Mouse (Mus musculus) kidney, adult 2 months (tissue): ENCODE measurements around the gene Cmtm5. TPM values are rescaled to one million over a fixed set of nuclear protein-coding genes. Genes with fewer than 3 reads are reported as not detected.

Experiments used
- DNase-seq: peaks from one replicate; pipeline ENCODE4 v3.0.0; 2021
- H3K27ac ChIP-seq: fragments of 200-500 bp; 2 replicates; pipeline ENCODE4 v1.5.1; 2012; ENCODE audit warnings: low read depth, low read length, control low read depth, inconsistent platforms; ENCODE audit not compliant: insufficient read depth
- H3K27me3 ChIP-seq: fragments of 200-500 bp; replicated peaks from 2 replicates; pipeline ENCODE4 v1.6.1; 2012; ENCODE audit warnings: mild to moderate bottlenecking, moderate library complexity, low read length, inconsistent platforms; ENCODE audit not compliant: control insufficient read depth, insufficient read depth
- H3K36me3 ChIP-seq: fragments of 200-500 bp; 2 replicates; pipeline ENCODE4 v1.6.1; 2012; ENCODE audit warnings: mild to moderate bottlenecking, moderate library complexity, low read length, inconsistent platforms; ENCODE audit not compliant: control insufficient read depth, insufficient read depth
- H3K4me1 ChIP-seq: fragments of 200-500 bp; 2 replicates; pipeline ENCODE4 v1.6.1; 2011; ENCODE audit warnings: low read length; ENCODE audit not compliant: control insufficient read depth, insufficient read depth
- H3K4me3 ChIP-seq: fragments of 200-500 bp; 2 replicates; pipeline ENCODE4 v1.5.1; 2011; ENCODE audit warnings: mild to moderate bottlenecking, low read depth, low read length, control low read depth; ENCODE audit not compliant: insufficient read depth
- CTCF ChIP-seq: fragments of 200-500 bp; conservative IDR thresholded peaks from 2 replicates; pipeline ENCODE4 v1.5.1; 2011; ENCODE audit warnings: low read depth, mild to moderate bottlenecking, control low read depth, low read length, moderate library complexity, mixed read lengths; ENCODE audit not compliant: insufficient read depth, insufficient read length
- POLR2A ChIP-seq: fragments of 200-500 bp; IDR thresholded peaks from one replicate; pipeline ENCODE4 v1.6.1; 2011; ENCODE audit warnings: low read depth, low read length, control low read depth
- WGBS: fragments of 180-500 bp; shearing (Covaris S2); methylation state at CpG from one replicate; pipeline ENCODE4 v1.1.7; 2018; 5-methylcytosine and 5-hydroxymethylcytosine counted together
- polyA plus RNA-seq: library from polyadenylated mRNA; depleted of rRNA; stranded (reverse); fragments of >200 nt; gene quantifications from 2 replicates; pipeline ENCODE4 v1.2.3, GENCODE M21; 2012

Gene Cmtm5
- polyA plus RNA-seq, 1 experiment: 0.59 TPM

DNA sequence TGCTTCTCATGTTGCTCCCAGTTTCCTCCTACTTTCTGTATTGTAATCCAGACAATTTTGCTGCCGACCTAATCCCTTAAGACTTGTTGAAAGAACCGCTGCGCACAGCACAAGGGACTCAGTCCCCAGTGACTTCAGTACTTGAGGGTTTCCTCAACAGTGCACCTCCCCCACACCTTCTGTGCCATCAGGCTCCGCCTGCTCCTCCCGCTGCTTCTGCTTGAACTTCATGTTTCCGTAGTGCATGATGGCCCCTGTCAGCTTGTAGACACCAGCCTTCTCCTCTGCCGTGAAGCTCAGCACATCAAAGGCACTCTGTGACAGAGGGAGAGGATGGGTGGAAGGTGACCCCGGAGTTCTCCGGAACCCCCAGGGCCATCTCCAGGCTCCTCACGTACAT lies 24.7 kb downstream of the Cmtm5 start:
- Histone ChIP-seq H3K27me3 (no peaks in the 10 kb centered on the region), H3K36me3 (no peaks in the 10 kb centered on the region), H3K4me1 (no peaks in the 10 kb centered on the region), H3K27ac (no peak overlapping the region), H3K4me3 (no peak overlapping the region)
- WGBS: 71% methylated on average over 10 of the region's 10 CpGs
- DNase-seq: no peak
- no peak for TF ChIP-seq POLR2A
- TF ChIP-seq CTCF: no peak

DNA sequence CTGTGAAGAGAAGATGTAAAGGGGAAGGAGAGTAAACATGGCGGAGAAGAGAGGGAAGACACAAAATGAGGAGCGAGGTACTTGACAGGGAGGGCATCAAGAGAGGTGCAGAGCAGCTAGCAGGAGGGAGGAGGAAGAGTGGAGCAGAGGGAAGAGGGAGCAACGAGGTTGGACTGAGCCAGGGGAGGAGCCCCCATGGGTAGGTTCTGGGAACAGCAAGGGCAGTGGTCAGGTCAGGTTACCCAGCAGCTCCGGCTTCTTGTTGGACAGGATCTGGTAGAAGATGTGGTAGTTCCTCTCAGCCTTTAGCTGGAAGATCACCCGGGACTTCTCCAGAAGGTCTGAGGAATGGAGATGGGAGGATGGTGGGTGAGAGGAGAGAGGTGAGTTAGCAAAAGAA lies 25.4 kb downstream of the Cmtm5 start:
- H3K27me3 ChIP-seq: no peaks in the 10 kb centered on the region
- no peak for TF ChIP-seq CTCF
- no peak for TF ChIP-seq POLR2A
- no peak overlapping the region for H3K27ac ChIP-seq
- DNase-seq: no peak
- 72% methylated on average over 5 of the region's 5 CpGs for WGBS
- no peaks in the 10 kb centered on the region for H3K4me1 ChIP-seq
- H3K36me3 ChIP-seq: no peaks in the 10 kb centered on the region
- no peak overlapping the region for H3K4me3 ChIP-seq

DNA sequence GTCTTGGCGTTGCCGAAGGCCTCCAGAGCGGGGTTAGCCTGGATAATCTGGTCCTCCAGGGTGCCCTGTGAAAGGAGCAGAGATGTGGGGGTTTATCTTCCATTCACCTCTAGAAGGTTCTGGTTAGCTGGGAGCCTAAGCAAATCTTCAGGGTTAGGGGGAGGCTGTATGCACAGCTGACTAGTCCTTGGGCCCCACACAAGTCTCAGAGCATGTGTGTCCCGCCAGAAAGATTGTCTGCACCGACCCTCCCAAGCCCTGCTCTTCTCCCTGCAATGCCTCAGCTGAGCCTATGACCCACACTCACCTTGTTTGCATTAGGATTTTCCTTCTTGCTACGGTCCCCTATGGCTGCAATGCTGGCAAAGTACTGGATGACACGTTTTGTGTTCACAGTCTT lies 26.7 kb downstream of the Cmtm5 start:
- TF ChIP-seq POLR2A (no peak), CTCF (no peak)
- H3K4me3 ChIP-seq: no peak overlapping the region
- H3K27ac ChIP-seq: no peak overlapping the region
- H3K36me3 ChIP-seq: no peaks in the 10 kb centered on the region
- WGBS: 84% methylated on average over 7 of the region's 7 CpGs
- no peaks in the 10 kb centered on the region for H3K27me3 ChIP-seq
- no peak for DNase-seq
- no peaks in the 10 kb centered on the region for H3K4me1 ChIP-seq

DNA sequence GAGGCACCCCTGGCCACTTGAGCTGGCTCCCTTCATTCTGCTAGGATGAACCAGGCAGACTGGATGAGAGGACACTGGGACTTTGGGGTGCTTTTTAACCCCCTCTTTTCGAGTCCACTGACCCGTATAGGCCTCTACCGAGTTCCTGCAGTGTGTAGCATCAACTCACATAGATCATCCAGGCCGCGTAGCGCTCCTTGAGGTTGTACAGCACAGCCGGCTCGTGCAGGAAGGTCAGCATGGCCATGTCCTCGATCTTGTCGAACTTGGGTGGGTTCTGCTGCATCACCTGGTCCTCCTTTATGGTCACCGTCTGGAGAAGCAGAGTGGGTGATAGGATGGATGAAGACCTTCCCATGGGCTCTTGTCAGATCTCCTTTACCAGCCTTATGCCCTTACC lies 27.7 kb downstream of the Cmtm5 start:
- 88% methylated on average over 11 of the region's 11 CpGs for WGBS
- no peak overlapping the region for H3K4me3 ChIP-seq
- TF ChIP-seq CTCF (no peak), POLR2A (no peak)

DNA sequence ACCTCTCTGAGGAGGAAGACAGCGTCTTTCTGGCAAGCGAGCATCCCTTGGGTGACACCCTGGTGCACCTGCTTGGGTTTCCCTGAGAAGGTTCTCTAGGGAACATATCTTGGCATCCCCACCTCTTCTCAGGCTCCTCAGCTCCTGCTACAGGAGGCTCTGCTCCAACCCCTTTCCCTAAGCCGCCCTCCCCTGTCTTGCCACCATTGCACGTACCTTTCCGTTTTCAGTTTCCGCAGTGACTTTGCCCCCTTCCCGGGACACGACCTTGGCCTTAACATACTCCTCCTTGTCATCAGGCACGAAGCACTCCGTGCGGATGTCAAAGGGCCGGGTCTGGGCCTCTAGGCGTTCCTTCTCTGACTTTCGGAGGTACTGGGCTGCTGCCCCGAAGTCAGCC lies 29.0 kb downstream of the Cmtm5 start:
- Histone ChIP-seq H3K27ac (no peak overlapping the region), H3K4me1 (no peaks in the 10 kb centered on the region), H3K27me3 (no peaks in the 10 kb centered on the region), H3K4me3 (no peak overlapping the region), H3K36me3 (no peaks in the 10 kb centered on the region)
- TF ChIP-seq CTCF (no peak), POLR2A (no peak)
- no peak for DNase-seq
- 70% methylated on average over 15 of the region's 15 CpGs for WGBS

More for the DNA sequence above, 27.7 kb downstream of the Cmtm5 start:
- no peaks in the 10 kb centered on the region for H3K27me3 ChIP-seq
- no peaks in the 10 kb centered on the region for H3K4me1 ChIP-seq
- no peak for DNase-seq
- no peak overlapping the region for H3K27ac ChIP-seq
- H3K36me3 ChIP-seq: no peaks in the 10 kb centered on the region

DNA sequence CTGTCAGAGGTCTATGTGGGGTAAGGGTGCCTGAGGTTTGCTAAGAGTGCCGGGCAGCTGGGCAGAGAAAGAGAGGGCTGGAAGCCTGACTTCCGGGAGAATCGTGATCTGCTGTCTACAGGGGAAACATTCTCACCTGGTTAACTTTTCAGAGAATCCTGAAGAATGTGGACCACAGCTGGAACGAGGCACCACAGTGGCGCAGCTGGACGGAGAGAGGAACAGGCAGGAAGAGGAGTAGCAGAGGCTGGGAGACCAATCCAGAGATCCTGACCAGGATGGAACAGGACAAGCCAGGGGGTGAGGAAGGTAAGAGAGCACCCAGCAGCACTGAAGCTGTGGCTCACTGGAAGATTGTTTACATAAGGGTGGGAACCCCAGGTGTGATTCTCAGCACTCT lies 29.6 kb downstream of the Cmtm5 start:
- Histone ChIP-seq H3K27ac (no peak overlapping the region), H3K36me3 (no peaks in the 10 kb centered on the region), H3K27me3 (no peaks in the 10 kb centered on the region), H3K4me1 (no peaks in the 10 kb centered on the region), H3K4me3 (no peak overlapping the region)
- DNase-seq: no peak
- TF ChIP-seq POLR2A: no peak
- no peak for TF ChIP-seq CTCF
- WGBS: 61% methylated on average over 6 of the region's 6 CpGs

DNA sequence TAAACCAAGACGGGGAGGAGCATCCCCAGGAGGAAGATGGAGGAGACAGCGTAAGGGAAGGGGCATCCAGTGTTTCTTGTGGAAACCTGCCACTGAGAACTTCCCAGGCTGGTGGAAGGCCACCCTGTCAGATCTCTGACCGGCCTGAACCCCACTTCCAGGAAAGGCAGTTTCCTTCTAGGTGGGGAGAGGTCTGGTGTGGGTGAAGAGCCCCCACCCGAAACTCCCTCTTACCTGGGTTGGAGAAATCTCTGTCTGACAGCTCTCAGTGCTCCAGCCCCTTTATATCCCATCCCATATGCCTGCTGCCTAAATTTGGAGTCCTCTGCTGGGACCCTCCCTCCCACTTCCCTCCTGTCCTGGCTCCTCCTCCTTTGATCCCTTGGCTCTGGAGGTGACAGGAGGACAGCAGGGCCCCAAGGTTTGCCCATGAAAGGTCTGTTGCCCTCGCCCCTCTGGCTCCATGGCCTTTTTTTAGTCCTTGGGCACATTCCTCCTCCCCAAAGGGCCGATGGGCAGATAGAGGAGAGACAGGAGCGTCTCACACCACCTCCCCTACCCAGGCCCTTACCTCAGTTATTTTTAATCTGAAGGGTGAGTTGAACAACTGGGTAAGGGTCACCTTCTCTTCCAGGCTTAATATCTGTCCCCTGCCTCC lies 30.4 kb downstream of the Cmtm5 start, which contains the start of gene Myh6:
Gene Myh6, minus strand, starts transcription at position 608 of the 658 bp plus-strand sequence.
- Histone ChIP-seq H3K27me3 (no peaks in the 10 kb centered on the region), H3K4me3 (no peak within 1 kb of the TSS), H3K4me1 (no peaks in the 10 kb centered on the region), H3K27ac (no peak within 1 kb of the TSS), H3K36me3 (no peaks in the 10 kb centered on the region)
- no peak for DNase-seq
- no peak for TF ChIP-seq CTCF
- no peak for TF ChIP-seq POLR2A
- 84% methylated on average over 7 of the region's 7 CpGs for WGBS
